Mouse (Mus musculus): ENCODE results near the gene Rsph3b.
"Not testable (repeated sequence)": the region's sequence is repeated elsewhere in the genome, so short reads cannot be mapped to it uniquely, and the experiment has no call there.

- not testable (repeated sequence) for TF ChIP-seq POLR2A (IDR thresholded peaks at IDR 0.05; ENCODE audit: control insufficient read depth, extremely low read depth, insufficient read depth, low read length, poor library complexity); CTCF (IDR thresholded peaks at IDR 0.05; ENCODE audit: borderline replicate concordance, control insufficient read depth, extremely low read depth, insufficient read depth, low read length, poor library complexity)
These were observed 33.2 kb downstream of the Rsph3b start for GRCm38 (mm10) chr17:6915282-6915681.

All from thymus, adult 2 months (tissue).